Mouse (Mus musculus) R1 (cell line): ENCODE measurements around the gene Rer1.

Experiments
- DNase-seq: peaks from one replicate; pipeline ENCODE4 v3.0.0-alpha.2; 2018; ENCODE audit warnings: low read depth, low spot score

Rer1 gene

GRCm38 (mm10) chr4:155024170-155025010 is 61.8 kb downstream of the Rer1 start:
- DNase-seq: no peak
